Mouse (Mus musculus): Measurements from ENCODE around the gene Chrna7. TPM values are rescaled to one million over a fixed set of nuclear protein-coding genes. Genes with fewer than 3 reads are reported as not detected.

The Chrna7 gene
- polyA plus RNA-seq, 1 experiment from 2014 or later, result 1.3 TPM

- H3K27me3 ChIP-seq (replicated peaks; ENCODE audit: control insufficient read depth, insufficient read depth, low read length), result no peaks in the 10 kb centered on the region
- ATAC-seq, result no peak
- no peak overlapping the region for H3K9ac ChIP-seq (ENCODE audit: low read depth, low read length)
- H3K4me3 ChIP-seq (ENCODE audit: low read length), result no peak overlapping the region
- H3K9me3 ChIP-seq (ENCODE audit: control insufficient read depth, low read length), result no peaks in the 10 kb centered on the region
- no peak overlapping the region for H3K4me2 ChIP-seq (ENCODE audit: low read depth, low read length)
- H3K36me3 ChIP-seq (ENCODE audit: control insufficient read depth, insufficient read depth, low read length), result no peaks in the 10 kb centered on the region
- 79% methylated on average over 2 of the region's 2 CpGs for WGBS
- H3K4me1 ChIP-seq (ENCODE audit: control insufficient read depth, insufficient read depth, low read length), result no peaks in the 10 kb centered on the region
- H3K27ac ChIP-seq (ENCODE audit: low read length), result no peak overlapping the region
These were observed 99.1 kb downstream of the Chrna7 start for GRCm38 (mm10) chr7:63113252-63113651.

- Histone ChIP-seq H3K4me3 (ENCODE audit: low read length) (no peak overlapping the region), H3K27ac (ENCODE audit: low read length) (no peak overlapping the region), H3K9me3 (ENCODE audit: control insufficient read depth, low read length) (no peaks in the 10 kb centered on the region), H3K9ac (ENCODE audit: low read depth, low read length) (no peak overlapping the region), H3K27me3 (replicated peaks; ENCODE audit: control insufficient read depth, insufficient read depth, low read length) (no peaks in the 10 kb centered on the region), H3K4me2 (ENCODE audit: low read depth, low read length) (no peak overlapping the region), H3K36me3 (ENCODE audit: control insufficient read depth, insufficient read depth, low read length) (no peaks in the 10 kb centered on the region), H3K4me1 (ENCODE audit: control insufficient read depth, insufficient read depth, low read length) (no peaks in the 10 kb centered on the region)
- WGBS, result 55% methylated on average over 4 of the region's 4 CpGs
- no peak for ATAC-seq
These were observed 103.0 kb downstream of the Chrna7 start for GRCm38 (mm10) chr7:63109348-63109747.

GRCm38 (mm10) chr7:63085954-63086353, 126.4 kb downstream of the Chrna7 start:
- Histone ChIP-seq H3K27me3 (replicated peaks; ENCODE audit: control insufficient read depth, insufficient read depth, low read length) (no peaks in the 10 kb centered on the region), H3K4me1 (ENCODE audit: control insufficient read depth, insufficient read depth, low read length) (no peaks in the 10 kb centered on the region), H3K9me3 (ENCODE audit: control insufficient read depth, low read length) (no peaks in the 10 kb centered on the region), H3K27ac (ENCODE audit: low read length) (no peak overlapping the region), H3K36me3 (ENCODE audit: control insufficient read depth, insufficient read depth, low read length) (no peaks in the 10 kb centered on the region), H3K4me2 (ENCODE audit: low read depth, low read length) (no peak overlapping the region), H3K9ac (ENCODE audit: low read depth, low read length) (no peak overlapping the region), H3K4me3 (ENCODE audit: low read length) (no peak overlapping the region)
- no peak for ATAC-seq
- 90% methylated on average over 4 of the region's 4 CpGs for WGBS

GRCm38 (mm10) chr7:63084351-63085003, 127.9 kb downstream of the Chrna7 start:
- no peak overlapping the region for H3K4me2 ChIP-seq (ENCODE audit: low read depth, low read length)
- H3K36me3 ChIP-seq (ENCODE audit: control insufficient read depth, insufficient read depth, low read length), result no peaks in the 10 kb centered on the region
- no peak overlapping the region for H3K27ac ChIP-seq (ENCODE audit: low read length)
- no peaks in the 10 kb centered on the region for H3K4me1 ChIP-seq (ENCODE audit: control insufficient read depth, insufficient read depth, low read length)
- H3K9me3 ChIP-seq (ENCODE audit: control insufficient read depth, low read length), result no peaks in the 10 kb centered on the region
- no peaks in the 10 kb centered on the region for H3K27me3 ChIP-seq (replicated peaks; ENCODE audit: control insufficient read depth, insufficient read depth, low read length)
- no peak overlapping the region for H3K9ac ChIP-seq (ENCODE audit: low read depth, low read length)
- 0% methylated on average over 1 of the region's 1 CpGs for WGBS
- no peak for ATAC-seq
- H3K4me3 ChIP-seq (ENCODE audit: low read length), result no peak overlapping the region

DNA sequence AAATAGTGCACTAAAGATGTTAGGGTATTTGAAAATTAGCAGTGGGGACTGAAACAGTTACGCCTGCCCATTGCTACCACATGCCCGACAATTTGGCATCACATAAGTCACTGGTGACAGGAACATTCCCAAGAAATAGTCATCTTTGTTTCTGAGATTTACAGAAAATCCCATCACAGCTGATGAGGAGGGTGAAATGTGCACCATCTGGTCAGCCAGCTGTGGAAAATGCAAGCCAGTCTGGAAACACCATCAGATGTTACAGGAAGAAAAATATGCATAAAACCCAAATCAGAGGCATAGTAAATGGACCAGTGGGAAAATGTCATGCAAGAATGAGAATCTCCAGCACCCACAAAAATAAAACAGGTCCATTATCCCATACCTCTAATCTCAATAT, 151.4 kb downstream of the Chrna7 start:
- H3K9ac ChIP-seq (ENCODE audit: low read depth, low read length), result no peak overlapping the region
- no peak overlapping the region for H3K27ac ChIP-seq (ENCODE audit: low read length)
- H3K4me1 ChIP-seq (ENCODE audit: control insufficient read depth, insufficient read depth, low read length), result no peaks in the 10 kb centered on the region
- no peak for ATAC-seq
- H3K4me3 ChIP-seq (ENCODE audit: low read length), result no peak overlapping the region
- no peaks in the 10 kb centered on the region for H3K27me3 ChIP-seq (replicated peaks; ENCODE audit: control insufficient read depth, insufficient read depth, low read length)
- H3K9me3 ChIP-seq (ENCODE audit: control insufficient read depth, low read length), result no peaks in the 10 kb centered on the region
- WGBS, result 89% methylated on average over 2 of the region's 2 CpGs
- no peak overlapping the region for H3K4me2 ChIP-seq (ENCODE audit: low read depth, low read length)
- no peaks in the 10 kb centered on the region for H3K36me3 ChIP-seq (ENCODE audit: control insufficient read depth, insufficient read depth, low read length)

Other genes with a start within 250 kb of the Chrna7 start
- 0.42 and 0.43 TPM in 2 replicates for gene Otud7a, start 232.2 kb upstream of the Chrna7 start, polyA plus RNA-seq (2015; fragmentation: Nextera tagmentation; extraction: Ambion mirVana)

Measured in intestine, embryonic 16.5 days (tissue).